Mouse (Mus musculus) heart, adult 11 months (tissue): ENCODE data around the gene Wnt9b.

ENCODE experiments used
- DNase-seq: peaks from one replicate; pipeline ENCODE4 v3.0.0; 2022

Wnt9b gene

GRCm38 (mm10) chr11:103729282-103729985 lies 20.2 kb downstream of the Wnt9b start:
- peak; percentile 91 for DNase-seq

- DNase-seq, result no peak
These were observed 25.3 kb downstream of the Wnt9b start for GRCm38 (mm10) chr11:103724331-103724771.

GRCm38 (mm10) chr11:103722040-103722481 lies 27.6 kb downstream of the Wnt9b start:
- no peak for DNase-seq

GRCm38 (mm10) chr11:103721468-103722039 lies 28.1 kb downstream of the Wnt9b start:
- DNase-seq, result no peak

- no peak for DNase-seq
These were observed 30.2 kb downstream of the Wnt9b start for GRCm38 (mm10) chr11:103719436-103719835.

GRCm38 (mm10) chr11:103716971-103717370 lies 32.6 kb downstream of the Wnt9b start:
- no peak for DNase-seq

- DNase-seq, result no peak
These were observed 35.5 kb downstream of the Wnt9b start for GRCm38 (mm10) chr11:103714074-103714473.

- DNase-seq, result no peak
These were observed 37.6 kb downstream of the Wnt9b start for GRCm38 (mm10) chr11:103711851-103712587.

GRCm38 (mm10) chr11:103709982-103710381 lies 39.6 kb downstream of the Wnt9b start:
- no peak for DNase-seq

- DNase-seq, result peak; percentile 99
These were observed 42.6 kb downstream of the Wnt9b start for GRCm38 (mm10) chr11:103707005-103707404.

- no peak for DNase-seq
These were observed 51.4 kb downstream of the Wnt9b start for GRCm38 (mm10) chr11:103698226-103698625.

GRCm38 (mm10) chr11:103697565-103698176 lies 52.0 kb downstream of the Wnt9b start, which contains the start of gene Gosr2:
Gosr2 (minus strand) TSS chr11:103697898.
- DNase-seq, result peak; percentile 99

- no peak for DNase-seq
These were observed 52.6 kb downstream of the Wnt9b start for GRCm38 (mm10) chr11:103696851-103697564.

- no peak for DNase-seq
These were observed 56.4 kb downstream of the Wnt9b start for GRCm38 (mm10) chr11:103693241-103693640.

GRCm38 (mm10) chr11:103691036-103691435 lies 58.6 kb downstream of the Wnt9b start:
- DNase-seq, result no peak

- DNase-seq, result no peak
These were observed 60.6 kb downstream of the Wnt9b start for GRCm38 (mm10) chr11:103688980-103689378.

- no peak for DNase-seq
These were observed 61.2 kb downstream of the Wnt9b start for GRCm38 (mm10) chr11:103688271-103688979.

GRCm38 (mm10) chr11:103686706-103687105 lies 62.9 kb downstream of the Wnt9b start:
- DNase-seq, result no peak

GRCm38 (mm10) chr11:103685261-103685736 lies 64.3 kb downstream of the Wnt9b start:
- DNase-seq, result no peak

GRCm38 (mm10) chr11:103683667-103684334 lies 65.8 kb downstream of the Wnt9b start:
- DNase-seq, result no peak
